Mouse (Mus musculus) liver, adult 2 months (tissue): ENCODE results near the gene Abhd12. TPM values are rescaled to one million over a fixed set of nuclear protein-coding genes. Genes with fewer than 3 reads are reported as not detected.

Experiments
- DNase-seq: peaks from one replicate; pipeline ENCODE4 v3.0.0-alpha.2; 2011; ENCODE audit warnings: low read depth, low spot score; ENCODE audit errors: extremely low read depth
- H3K27ac ChIP-seq: fragments of 200-500 bp; replicated peaks from 2 replicates; pipeline ENCODE4 v1.5.1; 2012; ENCODE audit warnings: low read depth, mild to moderate bottlenecking, control low read depth, inconsistent platforms, low read length; ENCODE audit not compliant: insufficient read depth
- H3K27me3 ChIP-seq: fragments of 200-500 bp; 2 replicates; pipeline ENCODE4 v1.6.1; 2012; ENCODE audit warnings: mild to moderate bottlenecking, moderate library complexity, low read length, inconsistent platforms; ENCODE audit not compliant: control insufficient read depth, insufficient read depth
- H3K36me3 ChIP-seq: fragments of 200-500 bp; 2 replicates; pipeline ENCODE4 v1.6.1; 2012; ENCODE audit warnings: low read length, inconsistent platforms; ENCODE audit not compliant: control insufficient read depth, insufficient read depth
- H3K4me1 ChIP-seq: fragments of 200-500 bp; 2 replicates; pipeline ENCODE4 v1.6.1; 2011; ENCODE audit warnings: low read length; ENCODE audit not compliant: control insufficient read depth, insufficient read depth
- H3K4me3 ChIP-seq: fragments of 200-500 bp; 2 replicates; pipeline ENCODE4 v1.5.1; 2011; ENCODE audit warnings: low read depth, mild to moderate bottlenecking, control low read depth, low read length, moderate library complexity; ENCODE audit not compliant: insufficient read depth
- H3K79me2 ChIP-seq: fragments of 200-500 bp; 2 replicates; pipeline ENCODE4 v1.6.1; 2012; ENCODE audit warnings: inconsistent platforms, mild to moderate bottlenecking, low read length, moderate library complexity; ENCODE audit not compliant: control insufficient read depth, insufficient read depth
- H3K9ac ChIP-seq: fragments of 200-500 bp; 2 replicates; pipeline ENCODE4 v1.6.1; 2012; ENCODE audit warnings: low read depth, mild to moderate bottlenecking, control low read depth, inconsistent platforms, low read length
- CTCF ChIP-seq: fragments of 200-500 bp; IDR thresholded peaks from 2 replicates; pipeline ENCODE4 v1.5.1; 2011; ENCODE audit warnings: low read depth, low read length, control low read depth
- POLR2A ChIP-seq: fragments of 200-500 bp; IDR thresholded peaks from 2 replicates; pipeline ENCODE4 v1.6.1; 2011; ENCODE audit warnings: low read length, control low read depth; ENCODE audit not compliant: insufficient read depth; ENCODE audit errors: extremely low read depth
- WGBS: fragments of 180-500 bp; shearing (Covaris S2); methylation state at CpG from one replicate; pipeline ENCODE4 v1.1.7; 2018; 5-methylcytosine and 5-hydroxymethylcytosine counted together
- polyA plus RNA-seq: library from polyadenylated mRNA; depleted of rRNA; stranded (reverse); fragments of >200 nt; gene quantifications from 2 replicates; pipeline ENCODE4 v1.2.3, GENCODE M21; 2012
- total RNA-seq: library from RNA; depleted of rRNA; stranded (reverse); fragments of >200 nt; gene quantifications from 2 replicates; pipeline ENCODE4 v1.2.3, GENCODE M21; 2014

The Abhd12 gene
- total and polyA plus RNA-seq, 2 experiments, result 26.3 to 33.4 TPM

GRCm38 (mm10) chr2:150858724-150859487 is 45.6 kb downstream of the Abhd12 start:
- Histone ChIP-seq H3K27me3 (no peaks in the 10 kb centered on the region), H3K9ac (no peak overlapping the region), H3K27ac (no peak overlapping the region), H3K4me1 (0 out of 2 replicates have a peak, but pooled peaks cover 4% of the 10 kb centered on the region), H3K79me2 (no peaks in the 10 kb centered on the region; the same call in 1 of the 2 replicates), H3K36me3 (no peaks in the 10 kb centered on the region), H3K4me3 (no peak overlapping the region)
- DNase-seq, result no peak
- WGBS, result 54% methylated on average over 9 of the region's 9 CpGs
- TF ChIP-seq CTCF (no peak), POLR2A (no peak)

DNA sequence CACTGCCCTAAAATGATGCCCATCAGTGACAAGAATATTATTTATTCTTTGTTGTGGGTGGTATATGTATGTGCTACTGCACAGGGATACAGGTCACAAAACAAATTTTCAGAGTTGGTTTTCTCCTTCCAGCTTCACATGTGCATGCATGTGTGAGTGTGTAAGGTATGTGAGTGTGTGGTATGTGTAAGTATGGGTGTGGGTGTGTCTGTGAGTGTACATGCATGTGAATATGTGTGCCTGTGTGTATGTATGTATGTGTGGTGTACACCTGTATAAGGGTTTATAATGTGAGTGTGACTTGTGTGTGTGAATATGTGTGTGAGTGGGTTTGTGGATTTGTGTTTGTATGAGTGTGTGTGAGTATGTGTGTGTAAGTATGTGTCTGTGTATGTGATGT is 49.4 kb downstream of the Abhd12 start:
- no peak for TF ChIP-seq CTCF
- Histone ChIP-seq H3K4me3 (no peak overlapping the region), H3K27ac (no peak overlapping the region), H3K4me1 (0 out of 2 replicates have a peak, but pooled peaks cover 4% of the 10 kb centered on the region), H3K9ac (no peak overlapping the region), H3K36me3 (peaks cover 2% of the 10 kb centered on the region; the same call in 1 of the 2 replicates), H3K79me2 (no peaks in the 10 kb centered on the region; the same call in 1 of the 2 replicates), H3K27me3 (no peaks in the 10 kb centered on the region)
- no peak for DNase-seq

DNA sequence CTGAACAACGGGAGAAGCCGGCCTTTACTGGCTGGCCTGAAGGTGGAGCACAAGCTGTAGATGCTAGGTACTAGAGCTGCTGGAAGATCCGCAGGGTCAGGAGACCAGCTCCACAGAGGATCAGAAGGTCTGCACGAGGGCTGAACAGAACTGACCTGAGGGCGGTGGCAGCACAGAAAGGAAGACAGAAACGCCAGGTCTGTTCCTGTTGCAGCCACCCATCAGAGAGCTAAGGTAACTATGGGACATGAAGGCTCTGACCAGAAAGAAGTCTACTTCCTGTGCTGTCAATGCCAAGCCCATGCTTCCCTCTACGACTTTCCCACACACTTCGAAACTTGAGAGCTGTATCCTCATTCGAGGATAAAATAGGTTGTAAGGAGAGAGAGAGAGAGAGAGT is 53.3 kb downstream of the Abhd12 start:
- DNase-seq, result peak; percentile 21
- Histone ChIP-seq H3K27me3 (no peaks in the 10 kb centered on the region), H3K9ac (no peak overlapping the region), H3K4me1 (0 out of 2 replicates have a peak, but pooled peaks cover 4% of the 10 kb centered on the region), H3K4me3 (no peak overlapping the region), H3K27ac (no peak overlapping the region), H3K36me3 (peaks cover 7% of the 10 kb centered on the region; the same call in 1 of the 2 replicates), H3K79me2 (no peaks in the 10 kb centered on the region; the same call in 1 of the 2 replicates)
- 58% methylated on average over 9 of the region's 9 CpGs for WGBS
- TF ChIP-seq CTCF, result 0 out of 2 replicates have a peak, but pooled peaks have one; percentile 28
- no peak for TF ChIP-seq POLR2A

DNA sequence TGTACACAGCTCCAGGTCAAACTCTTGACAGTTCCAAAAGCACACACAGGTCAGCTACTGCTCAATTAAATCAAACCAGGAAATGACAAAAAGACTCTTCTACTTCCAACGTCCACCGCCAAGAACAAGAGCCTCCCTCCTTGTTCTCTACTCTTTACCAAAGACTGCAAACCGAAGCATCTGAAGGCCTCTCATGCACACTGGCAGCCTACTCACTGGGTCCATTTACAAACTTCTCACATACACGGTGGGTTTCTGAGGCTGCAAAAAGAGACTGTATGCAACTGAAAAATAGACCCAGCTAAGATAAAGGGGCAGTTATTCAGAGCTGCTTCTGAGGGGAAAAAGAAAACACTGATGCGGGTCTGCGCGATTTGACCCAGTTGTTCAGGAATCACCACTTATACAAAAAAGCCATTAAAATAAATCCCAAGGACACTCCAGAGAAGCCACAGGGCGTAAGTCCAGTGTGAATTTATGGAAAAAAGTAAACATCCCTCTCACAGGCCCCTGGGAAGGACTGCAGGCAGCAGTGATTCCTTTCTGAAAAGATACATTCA is 57.0 kb downstream of the Abhd12 start:
- no peak overlapping the region for H3K4me3 ChIP-seq
- H3K4me1 ChIP-seq, result no peaks in the 10 kb centered on the region
- no peaks in the 10 kb centered on the region for H3K27me3 ChIP-seq
- H3K9ac ChIP-seq, result no peak overlapping the region
- no peak overlapping the region for H3K27ac ChIP-seq
- 92% methylated on average over 8 of the region's 8 CpGs for WGBS
- H3K79me2 ChIP-seq, result no peaks in the 10 kb centered on the region
- DNase-seq, result no peak
- H3K36me3 ChIP-seq, result peaks cover 8% of the 10 kb centered on the region; the same call in 1 of the 2 replicates
- TF ChIP-seq CTCF (no peak), POLR2A (no peak)

DNA sequence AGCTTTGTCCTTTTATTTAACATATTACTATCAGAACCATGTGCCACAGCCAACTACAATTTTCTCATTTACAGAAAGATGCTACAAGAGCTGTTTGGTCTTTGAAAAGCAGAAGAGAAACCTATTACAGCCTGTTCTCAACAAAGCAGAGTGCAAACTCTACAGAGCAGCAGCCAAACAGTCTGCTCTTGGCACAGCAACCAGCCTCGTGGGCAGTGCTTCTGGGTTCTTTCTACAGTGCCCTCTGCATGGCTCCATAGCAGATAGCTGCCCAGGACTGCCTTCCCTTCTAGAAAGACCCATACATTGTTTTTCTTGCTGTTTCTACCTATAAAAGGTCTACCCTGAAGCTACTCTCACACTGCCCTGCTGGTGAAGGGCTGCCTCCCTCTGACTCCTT is 59.7 kb downstream of the Abhd12 start:
- peak; percentile 16 for DNase-seq
- Histone ChIP-seq H3K9ac (no peak overlapping the region), H3K4me3 (no peak overlapping the region), H3K36me3 (peaks cover 6% of the 10 kb centered on the region; the same call in 1 of the 2 replicates), H3K27ac (no peak overlapping the region), H3K27me3 (no peaks in the 10 kb centered on the region), H3K4me1 (no peaks in the 10 kb centered on the region), H3K79me2 (no peaks in the 10 kb centered on the region)
- 44% methylated on average over 1 of the region's 1 CpGs for WGBS
- no peak for TF ChIP-seq CTCF

- Histone ChIP-seq H3K4me1 (no peaks in the 10 kb centered on the region), H3K27ac (no peak overlapping the region), H3K36me3 (peaks cover 2% of the 10 kb centered on the region; the same call in 1 of the 2 replicates), H3K79me2 (no peaks in the 10 kb centered on the region), H3K27me3 (no peaks in the 10 kb centered on the region), H3K9ac (no peak overlapping the region), H3K4me3 (no peak overlapping the region)
- WGBS, result 73% methylated on average over 7 of the region's 7 CpGs
- peak; percentile 26 for DNase-seq
- TF ChIP-seq CTCF (no peak), POLR2A (no peak)
Measured at GRCm38 (mm10) chr2:150842049-150842461, 62.5 kb downstream of the Abhd12 start.
